Mouse (Mus musculus) E14TG2a.4 (cell line): ENCODE data around the gene Casc3.

Source experiments
- H3K27me3 ChIP-seq: 2 replicates; pipeline ENCODE4 v1.6.1; 2014; ENCODE audit warnings: low read length, control low read depth; ENCODE audit not compliant: insufficient read depth
- H3K36me3 ChIP-seq: 2 replicates; pipeline ENCODE4 v1.6.1; 2014; ENCODE audit warnings: low read length, control low read depth; ENCODE audit not compliant: insufficient read depth
- H3K4me1 ChIP-seq: replicated peaks from 2 replicates; pipeline ENCODE4 v1.6.1; 2014; ENCODE audit warnings: low read depth, low read length, control low read depth
- H3K4me3 ChIP-seq: replicated peaks from 2 replicates; pipeline ENCODE4 v1.5.1; 2014; ENCODE audit warnings: mild to moderate bottlenecking, low read length
- H3K9me3 ChIP-seq: 2 replicates; pipeline ENCODE4 v1.6.1; 2014; ENCODE audit warnings: low read length, control low read depth
- CTCF ChIP-seq: conservative IDR thresholded peaks from 2 replicates; pipeline ENCODE4 v1.5.1; 2014; ENCODE audit warnings: low read length
- NANOG ChIP-seq: IDR thresholded peaks from 2 replicates; pipeline ENCODE4 v1.6.1; 2014; ENCODE audit warnings: borderline replicate concordance, low read length, mixed read lengths
- POU5F1 ChIP-seq: IDR thresholded peaks from 2 replicates; pipeline ENCODE4 v1.6.1; 2014; ENCODE audit warnings: low read length, borderline replicate concordance

The Casc3 gene

GRCm38 (mm10) chr11:98829091-98829775, 24.5 kb downstream of the Casc3 start:
- H3K9me3 ChIP-seq, result no peaks in the 10 kb centered on the region
- H3K4me3 ChIP-seq, result no peak overlapping the region
- no peak for TF ChIP-seq POU5F1
- peak; percentile 80 for TF ChIP-seq CTCF
- no peak for TF ChIP-seq NANOG
- no peaks in the 10 kb centered on the region for H3K27me3 ChIP-seq
- H3K36me3 ChIP-seq, result peaks cover 82% of the 10 kb centered on the region
- H3K4me1 ChIP-seq, result peaks cover 40% of the 10 kb centered on the region

- Histone ChIP-seq H3K27me3 (no peaks in the 10 kb centered on the region), H3K9me3 (no peaks in the 10 kb centered on the region), H3K4me1 (peaks cover 45% of the 10 kb centered on the region), H3K4me3 (no peak overlapping the region), H3K36me3 (peaks cover 75% of the 10 kb centered on the region)
- TF ChIP-seq POU5F1, result no peak
- no peak for TF ChIP-seq CTCF
- TF ChIP-seq NANOG, result no peak
Measured at GRCm38 (mm10) chr11:98829875-98830274, 25.2 kb downstream of the Casc3 start.

- Histone ChIP-seq H3K4me3 (0 out of 2 replicates have a peak overlapping the region, but pooled peaks have one; percentile 3), H3K9me3 (no peaks in the 10 kb centered on the region), H3K27me3 (peaks cover 42% of the 10 kb centered on the region), H3K4me1 (peaks cover 62% of the 10 kb centered on the region), H3K36me3 (peaks cover 30% of the 10 kb centered on the region)
- TF ChIP-seq CTCF (no peak), NANOG (no peak), POU5F1 (no peak)
Measured at GRCm38 (mm10) chr11:98835296-98835695, 30.6 kb downstream of the Casc3 start.

- H3K27me3 ChIP-seq, result peaks cover 46% of the 10 kb centered on the region
- no peak for TF ChIP-seq CTCF
- no peak for TF ChIP-seq NANOG
- TF ChIP-seq POU5F1, result no peak
- peak overlapping the region; percentile 90 for H3K4me3 ChIP-seq
- H3K36me3 ChIP-seq, result peaks cover 30% of the 10 kb centered on the region
- peaks cover 58% of the 10 kb centered on the region for H3K4me1 ChIP-seq
- no peaks in the 10 kb centered on the region for H3K9me3 ChIP-seq
Measured at GRCm38 (mm10) chr11:98835725-98836124, 31.0 kb downstream of the Casc3 start.

GRCm38 (mm10) chr11:98836128-98836527, 31.4 kb downstream of the Casc3 start:
- no peak for TF ChIP-seq POU5F1
- no peak for TF ChIP-seq CTCF
- no peak for TF ChIP-seq NANOG
- H3K4me3 ChIP-seq, result peak overlapping the region; percentile 90
- no peaks in the 10 kb centered on the region for H3K9me3 ChIP-seq
- H3K4me1 ChIP-seq, result peaks cover 55% of the 10 kb centered on the region
- peaks cover 49% of the 10 kb centered on the region for H3K27me3 ChIP-seq
- peaks cover 27% of the 10 kb centered on the region for H3K36me3 ChIP-seq

- Histone ChIP-seq H3K36me3 (peaks cover 21% of the 10 kb centered on the region), H3K9me3 (no peaks in the 10 kb centered on the region), H3K4me1 (peaks cover 52% of the 10 kb centered on the region), H3K27me3 (peaks cover 49% of the 10 kb centered on the region), H3K4me3 (peak within 1 kb of the TSS; percentile 90)
- TF ChIP-seq NANOG (no peak), POU5F1 (no peak), CTCF (no peak)
Measured at GRCm38 (mm10) chr11:98836651-98837141, 32.0 kb downstream of the Casc3 start, which contains the start of gene Rapgefl1. Gene Rapgefl1, plus strand, starts transcription at chr11:98836785.

GRCm38 (mm10) chr11:98837231-98837704, 32.6 kb downstream of the Casc3 start:
- TF ChIP-seq POU5F1, result no peak
- H3K4me3 ChIP-seq, result peak overlapping the region; percentile 90

GRCm38 (mm10) chr11:98837917-98838316, 33.2 kb downstream of the Casc3 start:
- peaks cover 9% of the 10 kb centered on the region for H3K36me3 ChIP-seq
- peaks cover 55% of the 10 kb centered on the region for H3K27me3 ChIP-seq
- H3K4me1 ChIP-seq, result peaks cover 52% of the 10 kb centered on the region
- no peak for TF ChIP-seq CTCF
- no peak for TF ChIP-seq NANOG
- no peak for TF ChIP-seq POU5F1
- H3K4me3 ChIP-seq, result peak overlapping the region; percentile 90
- H3K9me3 ChIP-seq, result no peaks in the 10 kb centered on the region

More at GRCm38 (mm10) chr11:98837231-98837704, 32.6 kb downstream of the Casc3 start:
- Histone ChIP-seq H3K4me1 (peaks cover 52% of the 10 kb centered on the region), H3K9me3 (no peaks in the 10 kb centered on the region), H3K36me3 (peaks cover 16% of the 10 kb centered on the region), H3K27me3 (peaks cover 53% of the 10 kb centered on the region)
